In the genomic region with DNA sequence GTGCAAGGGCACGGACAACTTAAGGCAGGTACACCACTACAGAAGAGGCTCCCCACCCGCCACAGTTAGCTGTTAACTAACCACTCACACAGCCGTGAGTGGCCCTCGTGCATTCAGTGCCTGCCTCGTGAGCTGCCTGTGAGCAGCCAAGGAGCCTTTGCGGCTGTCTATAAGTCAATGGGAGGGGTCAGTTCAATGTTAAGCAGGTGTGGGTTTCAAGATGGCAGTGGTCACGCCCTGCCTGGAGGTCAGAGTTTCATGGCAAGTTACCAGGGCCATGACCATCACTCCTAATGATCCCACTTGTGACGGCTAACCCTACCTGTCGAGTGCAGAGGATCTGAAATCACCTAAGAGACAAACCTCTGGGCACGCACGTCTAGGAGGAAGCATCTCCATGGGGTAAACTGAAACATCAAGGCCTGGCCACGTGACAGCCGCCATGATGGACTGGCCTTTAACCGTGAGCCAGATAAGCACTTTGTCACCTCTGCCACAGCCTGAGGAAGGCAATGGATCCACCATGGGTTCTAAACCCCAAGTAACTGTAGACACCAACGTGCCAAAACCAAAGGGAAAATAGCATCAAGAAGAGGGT, we compare ENCODE assay signal across 25 mouse cellular contexts. TPM values are rescaled to one million over a fixed set of nuclear protein-coding genes. Genes with fewer than 3 reads are reported as not detected.
DNase-seq lines count a peak whose midpoint lies in the region; ATAC-seq and TF ChIP-seq lines count a peak whose summit lies in the region.
"Had no signal": no experiment of that assay in that cellular context is flagged by ENCODE, and none has a peak within 500 bp of the region (broad histone marks: within the 10 kb centered on the region; RNA-seq: fewer than 3 reads in every experiment).

No protein-coding gene starts in this region.

- H3K36me3 ChIP-seq in hindbrain, embryonic 12.5 days: peaks cover 33% of the 10 kb centered on the region
- H3K36me3 ChIP-seq in hindbrain, embryonic 11.5 days (ENCODE audit: control insufficient read depth, insufficient read depth, low read length): peaks cover 17% of the 10 kb centered on the region; the same call in 1 of the 2 replicates
- H3K36me3 ChIP-seq in megakaryocyte, embryonic 14.5 days (replicated peaks; ENCODE audit: low read length): peaks cover 73% of the 10 kb centered on the region
- H3K36me3 ChIP-seq in E14TG2a.4 (ENCODE audit: insufficient read depth, low read length): peaks cover 41% of the 10 kb centered on the region
- H3K36me3 ChIP-seq: embryonic facial prominence, embryonic 15.5 days; neural tube, embryonic 15.5 days; stomach, embryonic 15.5 days had no signal

- H3K4me3 ChIP-seq in hindbrain, embryonic 12.5 days: no peak overlapping the region
- no peak overlapping the region for H3K4me3 ChIP-seq in hindbrain, embryonic 11.5 days (ENCODE audit: low read depth, low read length)
- peak overlapping the region; percentile 85 for H3K4me3 ChIP-seq in megakaryocyte, embryonic 14.5 days (replicated peaks)
- peak overlapping the region; percentile 5; the same call in 1 of the 2 replicates for H3K4me3 ChIP-seq in E14TG2a.4 (replicated peaks; ENCODE audit: low read length)
- H3K4me3 ChIP-seq: embryonic facial prominence, embryonic 15.5 days; heart, embryonic 10.5 days; hindbrain, embryonic 13.5 days; neural tube, embryonic 15.5 days; stomach, embryonic 15.5 days had no signal

- H3K27ac ChIP-seq in hindbrain, embryonic 12.5 days: 0 out of 2 replicates have a peak overlapping the region, but pooled peaks have one; percentile 80
- H3K27ac ChIP-seq in hindbrain, embryonic 11.5 days (ENCODE audit: low read depth, low read length): no peak overlapping the region
- H3K27ac ChIP-seq: heart, embryonic 10.5 days had no signal

- H3K27me3 ChIP-seq in hindbrain, embryonic 12.5 days: no peaks in the 10 kb centered on the region
- no peaks in the 10 kb centered on the region for H3K27me3 ChIP-seq in hindbrain, embryonic 11.5 days (ENCODE audit: control insufficient read depth, insufficient read depth, low read length)
- peaks cover 32% of the 10 kb centered on the region for H3K27me3 ChIP-seq in megakaryocyte, embryonic 14.5 days (replicated peaks)
- H3K27me3 ChIP-seq in E14TG2a.4 (ENCODE audit: insufficient read depth, low read length): no peaks in the 10 kb centered on the region
- H3K27me3 ChIP-seq: embryonic facial prominence, embryonic 15.5 days; hindbrain, embryonic 13.5 days; neural tube, embryonic 15.5 days; stomach, embryonic 15.5 days had no signal

- no peak for ATAC-seq in hindbrain, embryonic 12.5 days (ENCODE audit: low FRiP score)
- no peak for ATAC-seq in hindbrain, embryonic 11.5 days (ENCODE audit: low FRiP score)
- ATAC-seq in megakaryocyte, adult 5-6 weeks (ENCODE audit: poor library complexity, severe bottlenecking): no peak

- H3K9ac ChIP-seq in hindbrain, embryonic 12.5 days: no peak overlapping the region
- no peak overlapping the region for H3K9ac ChIP-seq in hindbrain, embryonic 11.5 days (ENCODE audit: low read depth, low read length)
- H3K9ac ChIP-seq: embryonic facial prominence, embryonic 15.5 days; hindbrain, embryonic 13.5 days; neural tube, embryonic 15.5 days; stomach, embryonic 15.5 days had no signal

- DNase-seq in hindbrain, embryonic 11.5 days (ENCODE audit: low spot score): no peak
- DNase-seq in ZHBTc4 (ENCODE audit: low read depth, low spot score): peak; percentile 79
- DNase-seq in layer of hippocampus, adult 9-11 months: no peak
- DNase-seq: adrenal gland, postnatal 36 days; cerebellum, adult 18-20 months; cerebellum, postnatal 25 days; embryo, embryonic 11 days; gastrocnemius, postnatal 36 days; thymus, postnatal 4 days had no signal

- peaks cover 61% of the 10 kb centered on the region for H3K4me1 ChIP-seq in hindbrain, embryonic 12.5 days
- peaks cover 21% of the 10 kb centered on the region for H3K4me1 ChIP-seq in hindbrain, embryonic 11.5 days (replicated peaks; ENCODE audit: control insufficient read depth, insufficient read depth, low read length)
- peaks cover 41% of the 10 kb centered on the region for H3K4me1 ChIP-seq in megakaryocyte, embryonic 14.5 days
- H3K4me1 ChIP-seq in E14TG2a.4 (replicated peaks; ENCODE audit: low read depth, low read length): peaks cover 100% of the 10 kb centered on the region

- H3K9me3 ChIP-seq in hindbrain, embryonic 12.5 days (replicated peaks): no peaks in the 10 kb centered on the region; the same call in 1 of the 2 replicates
- H3K9me3 ChIP-seq in hindbrain, embryonic 11.5 days (ENCODE audit: control insufficient read depth, low read length): no peaks in the 10 kb centered on the region
- H3K9me3 ChIP-seq in megakaryocyte, embryonic 14.5 days: no peaks in the 10 kb centered on the region
- H3K9me3 ChIP-seq in E14TG2a.4 (ENCODE audit: low read length): no peaks in the 10 kb centered on the region; the same call in 1 of the 2 replicates
- H3K9me3 ChIP-seq: embryonic facial prominence, embryonic 15.5 days; heart, embryonic 10.5 days; hindbrain, embryonic 13.5 days; neural tube, embryonic 15.5 days; stomach, embryonic 15.5 days had no signal

- no peak for TF ChIP-seq CTCF in E14TG2a.4 (conservative IDR thresholded peaks at IDR 0.05; ENCODE audit: low read length)

- H3K4me2 ChIP-seq in hindbrain, embryonic 12.5 days (replicated peaks): no peak overlapping the region
- H3K4me2 ChIP-seq in hindbrain, embryonic 11.5 days (replicated peaks; ENCODE audit: low read depth, low read length): no peak overlapping the region
- H3K4me2 ChIP-seq: embryonic facial prominence, embryonic 15.5 days; hindbrain, embryonic 13.5 days; liver, embryonic 11.5 days; neural tube, embryonic 15.5 days; stomach, embryonic 15.5 days had no signal

- 93% methylated on average over 15 of the region's 15 CpGs for WGBS in hindbrain, embryonic 12.5 days
- WGBS in hindbrain, embryonic 11.5 days: 93% methylated on average over 15 of the region's 15 CpGs

RNA-seq across cellular contexts. Expression of a gene that starts 19.8 kb away (rescaled TPM):
- 91.3 and 93.3 TPM in 2 replicates for polyA plus RNA-seq in hindbrain, embryonic 12.5 days (2016; fragmentation: Nextera tagmentation; extraction: Ambion mirVana)
- 135 and 147 TPM in 2 replicates for polyA plus RNA-seq in hindbrain, embryonic 11.5 days (2014; fragmentation: Nextera tagmentation; extraction: Ambion mirVana)
- 1.9 and 3.4 TPM in 2 replicates for polyA plus RNA-seq in megakaryocyte, embryonic 14.5 days (2012; ENCODE audit: insufficient read depth, low replicate concordance)
- 17.0 and 24.1 TPM in 2 replicates for total RNA-seq in megakaryocyte, adult 5-6 weeks (2015)
- total RNA-seq in megakaryocyte, adult 5-6 weeks (2017): 30.2 and 42.0 TPM in 2 replicates

RNA-seq across cellular contexts. Expression of a gene that starts 38.1 kb away (rescaled TPM):
- not detected in 2 replicates for polyA plus RNA-seq in hindbrain, embryonic 12.5 days (2016; fragmentation: Nextera tagmentation; extraction: Ambion mirVana)
- polyA plus RNA-seq in hindbrain, embryonic 11.5 days (2014; fragmentation: Nextera tagmentation; extraction: Ambion mirVana): not detected in 2 replicates
- polyA plus RNA-seq in megakaryocyte, embryonic 14.5 days (2012; ENCODE audit: insufficient read depth, low replicate concordance): not detected in 2 replicates
- total RNA-seq in megakaryocyte, adult 5-6 weeks (2015): not detected in 2 replicates
- total RNA-seq in megakaryocyte, adult 5-6 weeks (2017): not detected in 2 replicates
- total RNA-seq: adrenal gland, postnatal 36 days; gastrocnemius, postnatal 36 days; layer of hippocampus, postnatal 14 days; MEL had no signal
- polyA plus RNA-seq: embryonic facial prominence, embryonic 15.5 days; heart, embryonic 10.5 days; heart, postnatal 0 days; hindbrain, embryonic 13.5 days; intestine, embryonic 14.5 days; kidney, embryonic 14.5 days; limb, embryonic 11.5 days; liver, embryonic 11.5 days; neural tube, embryonic 15.5 days; stomach, embryonic 15.5 days had no signal

RNA-seq across cellular contexts. Expression of a gene that starts 54.3 kb away (rescaled TPM):
- 0.04 TPM in 1 of 2 replicates, not detected in the other for polyA plus RNA-seq in hindbrain, embryonic 12.5 days (2016; fragmentation: Nextera tagmentation; extraction: Ambion mirVana)
- polyA plus RNA-seq in hindbrain, embryonic 11.5 days (2014; fragmentation: Nextera tagmentation; extraction: Ambion mirVana): 0.03 TPM in 1 of 2 replicates, not detected in the other
- polyA plus RNA-seq in megakaryocyte, embryonic 14.5 days (2012; ENCODE audit: insufficient read depth, low replicate concordance): not detected in 2 replicates
- 0.04 and 0.78 TPM in 2 replicates for total RNA-seq in megakaryocyte, adult 5-6 weeks (2015)
- not detected in 2 replicates for total RNA-seq in megakaryocyte, adult 5-6 weeks (2017)
- total RNA-seq: adrenal gland, postnatal 36 days; gastrocnemius, postnatal 36 days; MEL had no signal
- polyA plus RNA-seq: heart, postnatal 0 days; hindbrain, embryonic 13.5 days; limb, embryonic 11.5 days; stomach, embryonic 15.5 days had no signal

RNA-seq across cellular contexts. Expression of a gene that starts 56.3 kb away (rescaled TPM):
- not detected in 2 replicates for polyA plus RNA-seq in hindbrain, embryonic 12.5 days (2016; fragmentation: Nextera tagmentation; extraction: Ambion mirVana)
- not detected in 2 replicates for polyA plus RNA-seq in hindbrain, embryonic 11.5 days (2014; fragmentation: Nextera tagmentation; extraction: Ambion mirVana)
- not detected in 2 replicates for polyA plus RNA-seq in megakaryocyte, embryonic 14.5 days (2012; ENCODE audit: insufficient read depth, low replicate concordance)
- not detected in 2 replicates for total RNA-seq in megakaryocyte, adult 5-6 weeks (2015)
- total RNA-seq in megakaryocyte, adult 5-6 weeks (2017): not detected in 2 replicates
- total RNA-seq: adrenal gland, postnatal 36 days; gastrocnemius, postnatal 36 days; MEL had no signal
- polyA plus RNA-seq: heart, embryonic 10.5 days; heart, postnatal 0 days; hindbrain, embryonic 13.5 days; intestine, embryonic 14.5 days; kidney, embryonic 14.5 days; limb, embryonic 11.5 days; liver, embryonic 11.5 days; neural tube, embryonic 15.5 days; stomach, embryonic 15.5 days had no signal

Comparison
In these comparisons a context has a peak if more than half of its experiments do, and no peak if none do; other contexts are left out.
1. H3K4me3 ChIP-seq: peak in megakaryocyte, embryonic 14.5 days (single experiment) and E14TG2a.4 (single experiment); none in hindbrain, embryonic 12.5 days (single experiment) and hindbrain, embryonic 11.5 days (single experiment).
2. RNA of a gene that starts 19.8 kb away (polyA plus RNA-seq): 135 to 147 TPM in hindbrain, embryonic 11.5 days and 91.3 to 93.3 TPM in hindbrain, embryonic 12.5 days; 1.9 to 3.4 TPM in megakaryocyte, embryonic 14.5 days; every median in the first group is over 10 times any median in the second.